Mouse (Mus musculus) T-helper 17 cell (primary cell): ENCODE data around the gene Itm2b.

Experiments used
- in situ Hi-C, 2 experiments: fragments of 300-600 bp; cut with MboI, MseI; formaldehyde crosslinking; loops; 1 replicate in 1 of 2; 2 replicates in 1 of 2; pipeline ENCODE4 v1.15.1; 2025; ENCODE audit warnings: high pct_unique_total_duplicates in 2 of 2

The Itm2b gene

DNA sequence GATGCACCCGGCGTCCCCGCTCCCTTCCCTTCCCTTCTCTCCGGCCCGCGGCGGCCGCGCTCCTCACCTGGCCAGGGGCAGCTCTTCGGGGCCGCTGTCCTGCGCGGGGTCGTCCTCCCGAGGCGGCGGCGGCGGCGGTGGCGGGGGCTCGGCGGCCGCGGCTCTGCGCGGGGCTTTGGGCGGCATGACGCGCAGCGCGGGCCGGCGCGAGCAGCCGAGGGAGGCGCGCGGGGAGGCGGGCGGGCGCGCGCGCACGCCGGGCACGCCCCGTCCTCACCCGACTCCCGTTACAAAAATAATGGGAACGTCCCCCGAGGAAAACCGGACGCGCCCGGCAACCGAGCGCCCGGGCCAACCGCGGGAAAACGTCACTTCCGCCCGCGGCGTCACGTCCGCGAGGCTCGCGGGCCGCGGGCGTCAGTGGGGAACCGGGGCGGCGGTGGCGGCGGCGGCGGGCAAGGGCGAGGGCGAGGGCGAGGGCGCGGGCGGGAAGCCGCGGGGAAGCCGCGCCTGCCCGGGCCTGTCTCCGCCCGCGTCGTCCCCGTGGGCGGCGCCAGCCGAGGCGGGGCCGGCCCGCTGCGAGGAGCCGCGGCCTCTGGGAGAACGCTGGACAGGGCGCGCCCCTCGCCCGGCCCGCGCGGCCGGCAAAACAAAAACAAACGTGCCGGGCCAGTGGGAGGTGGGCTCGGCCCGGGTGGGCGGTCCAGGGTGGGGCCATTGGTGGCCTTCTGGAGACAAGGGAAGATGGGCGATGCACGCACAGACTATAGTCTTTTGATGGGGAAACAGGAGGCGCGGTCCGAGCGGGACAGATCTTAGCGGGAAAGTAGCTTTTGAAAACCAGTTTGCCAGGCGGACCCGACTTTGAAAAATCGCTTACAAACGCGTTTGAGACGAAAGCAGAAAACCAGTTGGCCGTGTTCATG is 59.4 kb downstream of the Itm2b start, which contains the start of gene Rb1:
TSS of gene Rb1 (minus strand) at position 367 of the 926 bp plus-strand sequence.
- in situ Hi-C loops: no loop called here

DNA sequence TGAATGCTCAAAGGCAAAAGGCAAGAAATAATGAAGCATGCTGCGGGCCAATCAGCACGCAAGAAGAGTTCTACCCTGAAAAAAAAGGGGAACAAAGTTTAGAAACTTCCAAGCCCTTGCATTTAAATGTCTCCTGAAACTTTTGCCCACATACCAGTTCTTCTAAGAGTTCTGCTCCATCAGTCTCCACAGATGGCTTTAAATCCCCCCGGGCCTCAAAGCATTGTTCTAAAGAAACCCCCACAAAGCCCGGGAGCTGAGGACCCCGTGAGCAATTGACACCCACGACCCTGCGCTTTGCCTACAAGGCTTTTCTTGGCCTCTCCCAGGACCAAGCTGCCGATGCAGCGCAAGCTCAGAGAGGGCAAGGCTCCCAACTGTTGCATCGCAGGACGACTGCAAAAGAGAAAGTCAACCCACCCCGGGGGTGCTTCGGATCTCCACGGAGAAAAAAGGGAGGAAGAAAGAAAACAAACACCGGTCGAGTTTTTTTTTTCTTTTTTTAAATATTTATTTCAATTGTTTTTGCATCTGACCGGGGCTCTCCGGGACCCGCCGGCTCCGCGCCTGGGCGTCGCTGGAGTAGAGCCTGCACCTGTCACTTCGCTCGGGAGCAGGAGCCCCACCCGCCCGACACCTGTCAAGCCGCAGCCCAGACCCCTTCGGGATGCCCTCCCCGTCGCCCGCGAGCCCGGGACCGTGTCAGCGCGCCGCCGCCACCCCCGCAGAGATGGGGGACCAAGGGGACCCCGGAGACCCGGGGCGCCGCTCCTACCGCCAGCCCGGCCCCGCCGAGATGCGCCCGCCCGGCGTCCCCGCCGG is 60.2 kb downstream of the Itm2b start:
- in situ Hi-C loops: no loop called here

DNA sequence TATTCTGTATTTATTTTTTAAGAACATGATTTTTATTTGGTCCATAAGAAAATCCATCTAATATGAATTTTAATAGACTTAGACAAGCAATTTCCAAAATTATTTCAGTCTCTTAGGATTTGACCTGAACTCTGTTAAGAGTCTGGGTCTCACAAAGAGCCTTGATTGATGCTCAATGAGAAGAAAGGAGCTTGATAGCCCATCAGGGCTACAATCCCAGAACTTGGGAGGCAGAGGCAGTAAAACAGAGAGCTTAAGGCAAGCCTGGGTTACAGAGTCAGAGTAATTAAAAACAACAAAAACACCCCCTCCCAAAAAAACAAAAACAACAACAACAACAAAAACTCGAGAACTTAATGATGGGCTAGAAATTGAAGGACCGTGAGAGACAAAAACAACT is 61.1 kb downstream of the Itm2b start:
- in situ Hi-C loops: no loop called here

DNA sequence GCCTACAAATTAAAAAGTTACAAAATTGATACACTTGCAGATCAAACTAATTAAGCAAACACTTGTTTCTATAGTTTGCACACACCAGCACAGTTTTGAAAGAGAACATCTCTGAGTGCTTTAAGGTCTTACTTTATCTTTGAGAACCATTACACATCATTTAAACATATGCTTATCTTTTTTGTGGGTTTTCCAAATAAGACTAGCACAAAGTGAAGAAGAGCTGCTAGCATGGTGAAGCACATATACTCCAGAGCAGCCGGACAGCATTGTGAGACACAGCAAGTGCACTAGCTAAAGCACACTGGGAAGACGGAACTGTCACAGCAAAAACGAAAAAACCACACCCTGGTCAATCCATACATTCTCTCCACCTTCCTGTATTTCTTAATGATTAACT is 62.9 kb downstream of the Itm2b start:
- in situ Hi-C loops: no loop called here

DNA sequence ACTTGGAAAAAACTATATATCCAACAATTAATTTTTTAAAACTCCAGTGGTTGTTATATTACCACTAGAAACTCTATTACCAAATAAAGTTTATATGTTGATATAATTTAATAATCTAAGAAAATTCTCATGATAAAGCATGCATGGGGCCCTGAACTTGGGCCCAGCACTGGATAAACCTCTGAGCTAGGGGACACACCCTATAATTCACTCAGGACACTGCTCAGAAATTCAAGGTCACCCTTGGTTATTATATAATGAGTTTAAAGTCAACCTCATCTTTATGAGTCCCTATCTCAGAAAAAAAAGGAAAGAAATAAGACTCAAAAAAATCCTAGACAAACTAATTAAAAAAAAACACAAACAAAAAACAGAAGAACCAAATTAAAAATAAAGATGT is 68.2 kb downstream of the Itm2b start:
- in situ Hi-C loops: no loop called here

DNA sequence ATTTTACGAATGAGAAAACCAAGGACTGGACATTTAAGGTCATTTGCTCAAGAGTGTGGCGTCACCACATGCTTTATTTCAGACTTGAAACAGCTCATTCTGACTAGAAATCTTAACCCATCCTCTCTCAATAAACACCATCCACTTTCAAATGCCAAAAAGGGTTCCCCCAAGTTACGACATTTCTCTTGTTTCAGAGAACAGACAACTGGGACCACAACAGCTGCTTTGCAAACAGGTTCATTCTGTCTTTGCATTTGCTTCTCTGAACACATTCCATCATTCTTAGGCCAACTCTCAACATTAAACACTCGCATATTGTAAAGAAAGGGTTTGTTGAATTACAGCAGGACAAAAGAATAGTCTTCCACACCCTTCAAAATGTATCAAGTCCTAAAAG is 71.2 kb downstream of the Itm2b start:
- in situ Hi-C loops: no loop called here

DNA sequence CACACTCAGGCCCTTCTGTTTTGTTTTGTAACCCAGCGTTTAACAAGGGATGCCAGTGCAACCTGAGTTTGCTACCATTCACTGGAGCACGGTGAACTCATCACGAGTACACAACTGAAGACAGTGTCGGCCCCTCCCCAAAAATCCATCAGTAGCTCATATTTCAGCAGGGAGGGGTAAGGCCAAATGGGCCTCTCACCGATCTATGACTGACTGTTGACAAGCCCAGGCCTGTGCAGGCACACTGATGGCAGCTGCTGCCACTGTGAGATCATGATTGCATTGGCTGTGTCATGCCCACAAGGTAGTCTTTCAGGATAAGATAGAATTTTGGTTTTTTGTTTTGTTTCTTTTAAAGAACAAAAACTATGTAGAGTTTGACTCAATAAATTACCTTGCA is 71.7 kb downstream of the Itm2b start:
- in situ Hi-C loops: no loop called here

DNA sequence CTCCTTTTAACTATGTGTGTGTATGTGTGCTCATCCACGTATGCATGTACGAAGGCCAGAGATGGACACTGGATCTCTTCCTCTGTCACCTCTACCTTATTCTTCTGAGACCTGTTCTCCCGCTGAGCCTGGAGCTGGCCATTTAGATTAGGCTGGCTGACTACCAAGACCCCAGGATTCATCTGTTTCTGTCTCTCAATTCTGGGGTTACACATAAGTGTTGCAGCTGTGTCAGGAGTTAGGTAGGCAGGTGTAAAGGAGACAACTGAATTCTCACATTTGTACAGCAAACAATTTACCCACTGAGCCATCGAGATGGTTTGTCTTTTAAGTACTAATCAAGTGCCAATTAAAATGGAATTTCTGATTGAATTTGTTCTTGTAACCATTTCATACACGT is 72.2 kb downstream of the Itm2b start:
- in situ Hi-C loops: no loop called here
